Mouse (Mus musculus) midbrain, embryonic 15.5 days (tissue): ENCODE measurements at regions not wholly inside any gene's neighbourhood (a gene's known extent, or its start where the extent isn't known, plus 50 kb on each side); places are given as distances from the start of the nearest gene placed in this dataset.
A peak's percentile ranks its signal among the peaks of the same experiment; 100 is the strongest.

Experiments used
- ATAC-seq: fragments of 200-750 bp; cut with Nextera tagmentation; replicated peaks from 2 replicates; pipeline ENCODE4 v1.8.0; 2017; ENCODE audit warnings: moderate TSS enrichment
- H3K27ac ChIP-seq: fragments of 300-500 bp; sonication (generic); 2 replicates; pipeline ENCODE4 v1.5.1; 2015; ENCODE audit warnings: mild to moderate bottlenecking, inconsistent platforms
- H3K27me3 ChIP-seq: fragments of 300-500 bp; sonication (generic); replicated peaks from 2 replicates; pipeline ENCODE4 v1.6.1; 2015; ENCODE audit warnings: inconsistent platforms
- H3K36me3 ChIP-seq: fragments of 300-500 bp; sonication (generic); replicated peaks from 2 replicates; pipeline ENCODE4 v1.6.1; 2015; ENCODE audit warnings: inconsistent platforms
- H3K4me1 ChIP-seq: fragments of 300-500 bp; sonication (generic); 2 replicates; pipeline ENCODE4 v1.6.1; 2015; ENCODE audit warnings: inconsistent platforms
- H3K4me2 ChIP-seq: fragments of 300-500 bp; sonication (generic); 2 replicates; pipeline ENCODE4 v1.6.1; 2015; ENCODE audit warnings: inconsistent platforms, mild to moderate bottlenecking, moderate library complexity
- H3K4me3 ChIP-seq: fragments of 300-500 bp; sonication (generic); 2 replicates; pipeline ENCODE4 v1.5.1; 2015; ENCODE audit warnings: mild to moderate bottlenecking, inconsistent platforms
- H3K9ac ChIP-seq: fragments of 300-500 bp; sonication (generic); 2 replicates; pipeline ENCODE4 v1.6.1; 2015; ENCODE audit warnings: mild to moderate bottlenecking, inconsistent platforms
- H3K9me3 ChIP-seq: fragments of 300-500 bp; sonication (generic); 2 replicates; pipeline ENCODE4 v1.6.1; 2016; ENCODE audit warnings: inconsistent platforms
- WGBS: fragments of 180-500 bp; shearing (Covaris S2); methylation state at CpG from one replicate; pipeline ENCODE4 v1.1.7; 2015; ENCODE audit warnings: mixed read lengths; 5-methylcytosine and 5-hydroxymethylcytosine counted together

DNA sequence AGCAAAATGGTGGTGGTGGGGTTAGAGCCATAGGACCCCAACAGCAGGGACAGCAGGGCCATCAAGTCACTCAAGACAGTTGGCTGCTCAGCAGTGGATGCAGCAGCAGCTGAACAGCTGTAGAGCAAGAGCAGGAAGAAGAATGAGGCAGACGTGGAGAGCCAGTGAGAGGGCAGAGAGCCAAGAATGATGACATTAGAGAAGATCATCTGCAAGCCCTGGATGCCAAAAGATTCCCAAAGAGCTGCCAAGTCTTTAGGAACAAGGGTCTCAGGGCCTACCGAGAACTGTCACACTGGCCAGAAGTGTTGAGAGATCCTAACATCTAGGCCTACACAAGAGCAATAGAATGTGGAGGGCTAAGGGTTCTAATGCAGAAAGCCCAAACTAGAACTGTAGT is 196.4 kb upstream of the Dcbld2 start:
- Histone ChIP-seq H3K27me3 (no peaks in the 10 kb centered on the region), H3K4me1 (no peaks in the 10 kb centered on the region), H3K9me3 (no peaks in the 10 kb centered on the region), H3K9ac (no peak overlapping the region), H3K36me3 (no peaks in the 10 kb centered on the region), H3K4me2 (no peak overlapping the region), H3K4me3 (no peak overlapping the region), H3K27ac (no peak overlapping the region)
- WGBS = 79% methylated on average over 2 of the region's 2 CpGs
- ATAC-seq = no peak

DNA sequence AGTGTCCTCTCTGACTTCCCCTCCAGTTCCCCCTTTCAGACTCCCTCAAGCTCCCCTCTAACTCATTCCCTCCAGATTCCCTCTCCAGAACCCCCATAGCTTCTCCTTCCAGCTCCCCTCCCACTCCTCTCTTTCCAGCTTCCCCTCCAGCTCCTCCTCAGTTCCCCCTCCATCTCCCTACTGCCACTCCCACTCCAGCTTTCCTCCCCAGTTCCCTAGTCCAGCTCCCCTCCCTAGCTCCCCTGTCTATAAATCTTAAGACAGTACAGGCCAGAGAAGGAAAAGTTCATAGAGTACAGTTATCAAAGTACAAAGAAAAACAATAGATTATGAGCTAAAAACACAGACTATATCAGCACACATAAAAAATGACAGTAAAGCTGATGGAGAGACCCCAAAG is 173.6 kb upstream of the Dcbld2 start:
- no peaks in the 10 kb centered on the region for H3K36me3 ChIP-seq
- H3K4me3 ChIP-seq = no peak overlapping the region
- no peak overlapping the region for H3K4me2 ChIP-seq
- H3K27me3 ChIP-seq = no peaks in the 10 kb centered on the region
- H3K4me1 ChIP-seq = no peaks in the 10 kb centered on the region
- no peak for ATAC-seq
- no peaks in the 10 kb centered on the region for H3K9me3 ChIP-seq
- H3K27ac ChIP-seq = no peak overlapping the region
- no peak overlapping the region for H3K9ac ChIP-seq

DNA sequence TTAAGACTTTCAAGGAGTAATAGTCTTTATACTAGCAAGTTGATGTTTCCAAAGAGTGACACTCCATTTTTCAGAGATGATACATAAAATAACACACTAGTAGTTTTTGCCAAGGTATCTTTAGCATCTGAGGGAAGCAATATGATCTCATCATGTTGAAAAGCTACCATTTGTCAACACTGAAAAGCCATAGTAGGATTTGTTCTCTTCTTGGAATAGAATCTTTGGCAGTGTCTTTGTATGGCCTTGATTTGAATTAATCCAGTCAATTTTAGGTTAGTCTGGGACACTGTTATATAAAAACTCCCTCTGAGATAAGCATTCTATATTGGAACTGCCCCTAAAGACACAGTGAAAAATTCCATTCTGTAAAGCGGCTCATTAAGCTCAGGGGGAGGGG is 171.4 kb upstream of the Dcbld2 start:
- Histone ChIP-seq H3K27ac (no peak overlapping the region), H3K36me3 (no peaks in the 10 kb centered on the region), H3K4me3 (no peak overlapping the region), H3K9ac (no peak overlapping the region), H3K9me3 (no peaks in the 10 kb centered on the region), H3K4me1 (no peaks in the 10 kb centered on the region), H3K4me2 (no peak overlapping the region), H3K27me3 (no peaks in the 10 kb centered on the region)
- 84% methylated on average over 1 of the region's 1 CpGs for WGBS
- no peak for ATAC-seq

- WGBS = 91% methylated on average over 3 of the region's 3 CpGs
Observed at GRCm38 (mm10) chr16:58276281-58276680, 132.0 kb upstream of the Dcbld2 start.

GRCm38 (mm10) chr16:58281474-58281873 is 126.8 kb upstream of the Dcbld2 start:
- H3K27me3 ChIP-seq = no peaks in the 10 kb centered on the region
- WGBS = 52% methylated on average over 3 of the region's 3 CpGs
- H3K4me3 ChIP-seq = no peak overlapping the region
- H3K36me3 ChIP-seq = no peaks in the 10 kb centered on the region
- no peak overlapping the region for H3K27ac ChIP-seq
- H3K9me3 ChIP-seq = no peaks in the 10 kb centered on the region
- H3K9ac ChIP-seq = no peak overlapping the region
- no peak overlapping the region for H3K4me2 ChIP-seq
- ATAC-seq = no peak
- H3K4me1 ChIP-seq = no peaks in the 10 kb centered on the region

More at GRCm38 (mm10) chr16:58276281-58276680, 132.0 kb upstream of the Dcbld2 start:
- Histone ChIP-seq H3K9ac (no peak overlapping the region), H3K9me3 (no peaks in the 10 kb centered on the region), H3K36me3 (no peaks in the 10 kb centered on the region), H3K4me3 (no peak overlapping the region), H3K27ac (no peak overlapping the region), H3K4me2 (no peak overlapping the region), H3K27me3 (no peaks in the 10 kb centered on the region), H3K4me1 (no peaks in the 10 kb centered on the region)
- no peak for ATAC-seq

GRCm38 (mm10) chr16:58294457-58294856 is 113.8 kb upstream of the Dcbld2 start:
- Histone ChIP-seq H3K27ac (no peak overlapping the region), H3K36me3 (no peaks in the 10 kb centered on the region), H3K4me3 (no peak overlapping the region), H3K9me3 (no peaks in the 10 kb centered on the region), H3K9ac (no peak overlapping the region), H3K27me3 (no peaks in the 10 kb centered on the region), H3K4me1 (no peaks in the 10 kb centered on the region), H3K4me2 (no peak overlapping the region)
- WGBS = 89% methylated on average over 3 of the region's 3 CpGs
- ATAC-seq = no peak

GRCm38 (mm10) chr16:58295128-58295527 is 113.1 kb upstream of the Dcbld2 start:
- Histone ChIP-seq H3K4me1 (no peaks in the 10 kb centered on the region), H3K27me3 (no peaks in the 10 kb centered on the region), H3K4me2 (no peak overlapping the region), H3K36me3 (no peaks in the 10 kb centered on the region), H3K9me3 (no peaks in the 10 kb centered on the region), H3K4me3 (no peak overlapping the region), H3K9ac (no peak overlapping the region), H3K27ac (no peak overlapping the region)
- no peak for ATAC-seq
- 79% methylated on average over 1 of the region's 1 CpGs for WGBS

DNA sequence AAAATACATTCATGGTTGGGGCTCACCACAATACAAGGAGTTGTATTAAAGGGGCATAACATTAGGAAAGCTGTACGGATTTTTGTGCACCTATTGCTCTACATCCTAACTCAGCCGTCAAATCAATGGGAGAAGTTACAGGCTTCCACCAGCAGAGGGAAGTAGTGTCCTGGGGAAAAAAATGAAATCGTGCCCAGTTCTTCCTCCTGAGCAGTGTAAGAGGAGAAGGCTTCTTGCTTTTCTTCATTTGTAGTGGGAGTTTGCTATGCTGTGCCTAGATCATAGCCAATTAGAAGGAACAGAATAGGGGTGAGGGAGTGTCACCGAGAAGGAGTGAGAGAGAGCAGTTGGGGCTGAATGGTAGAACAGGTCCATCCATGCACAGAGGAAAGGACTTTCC is 108.7 kb upstream of the Dcbld2 start:
- Histone ChIP-seq H3K4me1 (no peaks in the 10 kb centered on the region), H3K9ac (no peak overlapping the region), H3K4me2 (no peak overlapping the region), H3K4me3 (no peak overlapping the region), H3K27me3 (no peaks in the 10 kb centered on the region), H3K9me3 (no peaks in the 10 kb centered on the region), H3K36me3 (no peaks in the 10 kb centered on the region), H3K27ac (no peak overlapping the region)
- peak; percentile 92 for ATAC-seq
- 15% methylated on average over 4 of the region's 4 CpGs for WGBS

DNA sequence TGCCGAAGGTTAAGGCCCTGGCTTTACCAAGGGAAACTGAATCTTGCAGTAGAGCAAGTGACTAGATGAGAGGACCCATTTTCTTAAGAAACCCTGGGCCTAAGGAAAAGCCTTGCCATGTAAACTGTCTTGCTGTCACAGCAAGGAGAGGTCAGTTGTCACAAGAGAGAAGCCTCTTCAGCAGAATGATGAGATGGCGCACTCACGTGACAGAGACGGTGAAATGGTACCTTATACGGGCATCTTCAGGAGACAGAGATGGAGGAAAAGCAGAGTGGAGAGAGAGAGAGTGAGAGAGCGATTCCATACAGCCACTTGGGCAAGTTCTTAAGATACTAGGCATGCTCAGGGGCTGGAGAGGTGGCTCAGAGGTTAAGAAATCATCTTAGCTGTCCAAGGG is 108.1 kb upstream of the Dcbld2 start:
- no peak overlapping the region for H3K4me2 ChIP-seq
- no peaks in the 10 kb centered on the region for H3K4me1 ChIP-seq
- H3K9ac ChIP-seq = no peak overlapping the region
- no peak overlapping the region for H3K4me3 ChIP-seq
- no peak for ATAC-seq
- H3K27me3 ChIP-seq = no peaks in the 10 kb centered on the region
- H3K36me3 ChIP-seq = no peaks in the 10 kb centered on the region
- no peak overlapping the region for H3K27ac ChIP-seq
- WGBS = 95% methylated on average over 6 of the region's 6 CpGs
- no peaks in the 10 kb centered on the region for H3K9me3 ChIP-seq

- Histone ChIP-seq H3K36me3 (no peaks in the 10 kb centered on the region), H3K4me2 (no peak overlapping the region), H3K27me3 (no peaks in the 10 kb centered on the region), H3K4me3 (no peak overlapping the region), H3K9ac (no peak overlapping the region), H3K9me3 (no peaks in the 10 kb centered on the region), H3K27ac (no peak overlapping the region), H3K4me1 (no peaks in the 10 kb centered on the region)
- 16% methylated on average over 5 of the region's 5 CpGs for WGBS
- no peak for ATAC-seq
Observed at GRCm38 (mm10) chr16:58303555-58303954, 104.7 kb upstream of the Dcbld2 start.

GRCm38 (mm10) chr16:58316889-58317455 is 91.3 kb upstream of the Dcbld2 start:
- H3K9me3 ChIP-seq = no peaks in the 10 kb centered on the region
- peak; percentile 67; the same call in 1 of the 2 replicates for ATAC-seq
- WGBS = 35% methylated on average over 6 of the region's 6 CpGs

GRCm38 (mm10) chr16:58331087-58331486 is 77.2 kb upstream of the Dcbld2 start:
- no peaks in the 10 kb centered on the region for H3K27me3 ChIP-seq
- 87% methylated on average over 3 of the region's 3 CpGs for WGBS
- no peak overlapping the region for H3K4me3 ChIP-seq
- no peaks in the 10 kb centered on the region for H3K9me3 ChIP-seq
- no peak overlapping the region for H3K4me2 ChIP-seq
- no peak overlapping the region for H3K27ac ChIP-seq
- no peak for ATAC-seq
- no peak overlapping the region for H3K9ac ChIP-seq
- H3K4me1 ChIP-seq = no peaks in the 10 kb centered on the region
- H3K36me3 ChIP-seq = no peaks in the 10 kb centered on the region

More at GRCm38 (mm10) chr16:58316889-58317455, 91.3 kb upstream of the Dcbld2 start:
- no peak overlapping the region for H3K9ac ChIP-seq
- peaks cover 5% of the 10 kb centered on the region; the same call in 1 of the 2 replicates for H3K4me1 ChIP-seq
- no peak overlapping the region for H3K4me3 ChIP-seq
- no peak overlapping the region for H3K4me2 ChIP-seq
- no peaks in the 10 kb centered on the region for H3K27me3 ChIP-seq
- no peak overlapping the region; the same call in 1 of the 2 replicates for H3K27ac ChIP-seq
- H3K36me3 ChIP-seq = no peaks in the 10 kb centered on the region

- H3K9me3 ChIP-seq = no peaks in the 10 kb centered on the region
- H3K4me2 ChIP-seq = no peak overlapping the region
- H3K9ac ChIP-seq = no peak overlapping the region
- no peaks in the 10 kb centered on the region for H3K27me3 ChIP-seq
- H3K4me1 ChIP-seq = no peaks in the 10 kb centered on the region
- ATAC-seq = no peak
- no peak overlapping the region for H3K4me3 ChIP-seq
- 88% methylated on average over 5 of the region's 5 CpGs for WGBS
- no peak overlapping the region for H3K27ac ChIP-seq
- no peaks in the 10 kb centered on the region for H3K36me3 ChIP-seq
Observed at GRCm38 (mm10) chr16:58343921-58344320, 64.3 kb upstream of the Dcbld2 start.
